Mouse (Mus musculus) limb, embryonic 14.5 days (tissue): ENCODE data around the gene Cnpy1. TPM values are rescaled to one million over a fixed set of nuclear protein-coding genes. Genes with fewer than 3 reads are reported as not detected.

ENCODE experiments used
- ATAC-seq: fragments of 200-750 bp; cut with Nextera tagmentation; 2 replicates; pipeline ENCODE4 v1.8.0; 2017; ENCODE audit warnings: low read depth, moderate number of reproducible peaks, moderate TSS enrichment; ENCODE audit not compliant: low FRiP score
- DNase-seq: peaks from one replicate; pipeline ENCODE4 v3.0.0-alpha.2; 2015; ENCODE audit warnings: low spot score
- H3K27ac ChIP-seq: fragments of 300-500 bp; sonication (generic); replicated peaks from 2 replicates; pipeline ENCODE4 v1.5.1; 2014; ENCODE audit warnings: low read depth, mild to moderate bottlenecking, low read length, moderate library complexity, mixed read lengths
- H3K27me3 ChIP-seq: fragments of 300-500 bp; sonication (generic); 2 replicates; pipeline ENCODE4 v1.6.1; 2014; ENCODE audit warnings: low read length, mixed read lengths; ENCODE audit not compliant: control insufficient read depth, insufficient read depth
- H3K36me3 ChIP-seq: fragments of 300-500 bp; sonication (generic); 2 replicates; pipeline ENCODE4 v1.6.1; 2014; ENCODE audit warnings: mild to moderate bottlenecking, low read length, moderate library complexity, mixed read lengths; ENCODE audit not compliant: control insufficient read depth, insufficient read depth
- H3K4me1 ChIP-seq: fragments of 300-500 bp; sonication (generic); 2 replicates; pipeline ENCODE4 v1.6.1; 2014; ENCODE audit warnings: antibody characterized with exemption, low read length, mixed read lengths; ENCODE audit not compliant: control insufficient read depth, insufficient read depth
- H3K4me2 ChIP-seq: fragments of 300-500 bp; sonication (generic); replicated peaks from 2 replicates; pipeline ENCODE4 v1.6.1; 2014; ENCODE audit warnings: low read depth, mild to moderate bottlenecking, low read length, moderate library complexity; ENCODE audit not compliant: severe bottlenecking
- H3K4me3 ChIP-seq: fragments of 300-500 bp; sonication (generic); replicated peaks from 2 replicates; pipeline ENCODE4 v1.5.1; 2014; ENCODE audit warnings: low read length
- H3K9ac ChIP-seq: fragments of 300-500 bp; sonication (generic); 2 replicates; pipeline ENCODE4 v1.6.1; 2014; ENCODE audit warnings: mild to moderate bottlenecking, low read depth, low read length, moderate library complexity; ENCODE audit not compliant: severe bottlenecking
- H3K9me3 ChIP-seq: fragments of 300-500 bp; sonication (generic); 2 replicates; pipeline ENCODE4 v1.6.1; 2016; ENCODE audit warnings: low read length; ENCODE audit not compliant: control insufficient read depth
- POLR2A ChIP-seq: fragments of 200-500 bp; IDR thresholded peaks from 2 replicates; pipeline ENCODE4 v1.8.0; 2012; ENCODE audit warnings: inconsistent platforms, mild to moderate bottlenecking, moderate library complexity, borderline replicate concordance; ENCODE audit not compliant: insufficient read depth, insufficient read length; ENCODE audit errors: extremely low read depth
- WGBS: fragments of 180-500 bp; shearing (Covaris S2); extraction: QIAGEN DNeasy Blood & Tissue Kit; methylation state at CpG from one replicate; pipeline ENCODE4 v1.1.7; 2014; 5-methylcytosine and 5-hydroxymethylcytosine counted together
- polyA plus RNA-seq, 2 experiments: library from polyadenylated mRNA; depleted of rRNA in 1 of 2; stranded (reverse) in 1 of 2; unstranded in 1 of 2; fragments of >200 nt; fragmentation: Nextera tagmentation in 1 of 2; extraction: Ambion mirVana in 1 of 2; gene quantifications; 2 replicates each; pipeline versions ENCODE4 v1.2.1 to v1.2.3; 2012 to 2014

The Cnpy1 gene
- polyA plus RNA-seq, 2 experiments: 0.26 TPM; not detected in 1

- DNase-seq: no peak
- no peak for ATAC-seq
- no peak overlapping the region for H3K4me3 ChIP-seq
- H3K4me2 ChIP-seq: no peak overlapping the region
- H3K27me3 ChIP-seq: peaks cover 96% of the 10 kb centered on the region
- TF ChIP-seq POLR2A: no peak
- no peaks in the 10 kb centered on the region for H3K9me3 ChIP-seq
- peaks cover 11% of the 10 kb centered on the region; the same call in 1 of the 2 replicates for H3K4me1 ChIP-seq
- no peaks in the 10 kb centered on the region for H3K36me3 ChIP-seq
- H3K9ac ChIP-seq: no peak overlapping the region
- no peak overlapping the region for H3K27ac ChIP-seq
- WGBS: 0% methylated on average over 1 of the region's 1 CpGs
Measured at GRCm38 (mm10) chr5:28163926-28164325, 81.7 kb downstream of the Cnpy1 start.

GRCm38 (mm10) chr5:28161938-28162402 lies 83.6 kb downstream of the Cnpy1 start:
- TF ChIP-seq POLR2A: no peak
- Histone ChIP-seq H3K9ac (no peak overlapping the region), H3K4me2 (peak overlapping the region; percentile 25; the same call in 1 of the 2 replicates), H3K4me1 (peaks cover 11% of the 10 kb centered on the region), H3K36me3 (no peaks in the 10 kb centered on the region), H3K27ac (no peak overlapping the region), H3K9me3 (no peaks in the 10 kb centered on the region), H3K27me3 (peaks cover 96% of the 10 kb centered on the region), H3K4me3 (0 out of 2 replicates have a peak overlapping the region, but pooled peaks have one; percentile 4)
- DNase-seq: no peak
- no peak for ATAC-seq
- under 1% methylated on average over 24 of the region's 24 CpGs for WGBS

GRCm38 (mm10) chr5:28161383-28161937 lies 84.1 kb downstream of the Cnpy1 start:
- 1% methylated on average over 20 of the region's 20 CpGs for WGBS
- Histone ChIP-seq H3K36me3 (no peaks in the 10 kb centered on the region), H3K27me3 (peaks cover 96% of the 10 kb centered on the region), H3K27ac (no peak overlapping the region), H3K4me1 (peaks cover 11% of the 10 kb centered on the region), H3K9me3 (no peaks in the 10 kb centered on the region), H3K9ac (no peak overlapping the region), H3K4me3 (0 out of 2 replicates have a peak overlapping the region, but pooled peaks have one; percentile 4), H3K4me2 (peak overlapping the region; percentile 25; the same call in 1 of the 2 replicates)
- ATAC-seq (no peak), DNase-seq (no peak)
- TF ChIP-seq POLR2A: no peak

- H3K9ac ChIP-seq: no peak overlapping the region
- ATAC-seq (no peak), DNase-seq (no peak)
- no peak overlapping the region for H3K27ac ChIP-seq
- H3K27me3 ChIP-seq: peaks cover 90% of the 10 kb centered on the region
- whole genome bisulfite sequencing: 6% methylated on average over 8 of the region's 8 CpGs
- no peaks in the 10 kb centered on the region; the same call in 1 of the 2 replicates for H3K4me1 ChIP-seq
- H3K36me3 ChIP-seq: no peaks in the 10 kb centered on the region
- TF ChIP-seq POLR2A: no peak
- H3K4me2 ChIP-seq: no peak overlapping the region
- H3K9me3 ChIP-seq: no peaks in the 10 kb centered on the region
- H3K4me3 ChIP-seq: no peak overlapping the region
Measured at GRCm38 (mm10) chr5:28159891-28160470, 85.6 kb downstream of the Cnpy1 start.

GRCm38 (mm10) chr5:28159072-28159458 lies 86.5 kb downstream of the Cnpy1 start:
- Histone ChIP-seq H3K9ac (no peak overlapping the region), H3K27me3 (peaks cover 85% of the 10 kb centered on the region), H3K9me3 (no peaks in the 10 kb centered on the region), H3K27ac (no peak overlapping the region), H3K4me1 (no peaks in the 10 kb centered on the region; the same call in 1 of the 2 replicates), H3K4me2 (no peak overlapping the region), H3K4me3 (0 out of 2 replicates have a peak overlapping the region, but pooled peaks have one; percentile 13), H3K36me3 (no peaks in the 10 kb centered on the region)
- WGBS: 1% methylated on average over 15 of the region's 15 CpGs
- no peak for TF ChIP-seq POLR2A
- ATAC-seq: no peak
- no peak for DNase-seq
